Mouse (Mus musculus) v-Abl transformed pro-B cells (cell line): Measurements from ENCODE around the gene Errfi1.

Experiments
- in situ Hi-C, 2 experiments: fragments of 400-800 bp; cut with MboI; formaldehyde crosslinking; loops; one replicate each; pipeline ENCODE4 v1.15.1; 2025; ENCODE audit not compliant: unreplicated experiment in 2 of 2

The Errfi1 gene

DNA sequence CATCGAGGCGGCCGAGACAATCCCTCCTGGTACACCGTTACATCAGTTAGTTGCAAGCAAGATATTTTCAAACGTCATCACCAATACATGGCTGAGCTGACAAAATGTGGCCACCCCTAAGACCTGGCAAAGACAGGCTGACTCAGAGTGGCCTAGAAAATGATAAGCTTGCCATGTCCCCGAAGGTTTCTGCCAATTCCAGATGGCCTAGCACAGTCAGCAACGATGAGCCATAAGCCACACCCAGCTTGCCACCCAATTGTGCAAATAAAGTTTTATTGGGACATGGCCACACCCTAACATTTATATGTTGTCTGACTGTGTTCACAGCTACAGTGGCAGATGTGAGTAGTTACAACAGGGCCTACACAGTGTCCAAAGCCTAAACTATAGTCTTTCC lies 10.5 kb upstream of the Errfi1 start:
- in situ Hi-C loops: no loop called here

DNA sequence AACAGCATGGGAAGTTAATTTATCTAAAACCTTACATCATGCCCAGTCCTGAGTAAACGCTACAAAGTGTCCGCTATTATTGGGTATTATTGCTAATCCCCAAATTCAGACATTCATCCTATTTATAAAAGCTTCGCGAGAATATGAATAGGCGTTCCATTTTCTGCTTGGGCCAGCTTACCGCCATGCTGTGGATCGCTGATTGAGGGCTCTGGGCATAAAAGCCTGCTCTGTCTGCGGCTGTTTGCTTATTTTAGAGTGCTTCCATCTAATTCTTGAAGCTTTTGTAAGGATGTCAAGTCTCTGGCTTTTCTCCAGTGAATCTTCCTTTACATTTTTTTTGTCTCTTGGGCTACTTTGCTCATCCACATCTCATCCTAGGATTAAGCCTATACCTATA lies 7.4 kb upstream of the Errfi1 start:
- in situ Hi-C loops: no loop called here

DNA sequence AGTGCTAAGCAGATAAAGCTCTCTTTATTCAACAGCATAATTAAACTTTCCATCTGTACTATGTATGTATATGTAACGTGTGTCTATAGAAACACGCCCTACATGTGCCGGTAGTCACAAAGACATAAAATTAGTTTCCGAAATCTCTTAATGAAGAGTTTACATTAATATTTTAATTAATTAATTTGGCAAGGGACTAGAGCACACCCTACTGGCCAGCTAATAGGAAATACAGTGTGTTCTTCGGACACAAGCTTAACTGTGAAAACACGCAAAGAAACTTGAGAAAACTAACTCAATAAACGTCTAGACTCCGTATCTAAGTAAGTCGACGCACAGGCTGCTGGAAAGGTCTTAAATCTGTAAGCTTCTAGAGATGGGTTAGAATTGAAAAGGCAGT lies 3.8 kb upstream of the Errfi1 start:
- in situ Hi-C loops: no loop called here

DNA sequence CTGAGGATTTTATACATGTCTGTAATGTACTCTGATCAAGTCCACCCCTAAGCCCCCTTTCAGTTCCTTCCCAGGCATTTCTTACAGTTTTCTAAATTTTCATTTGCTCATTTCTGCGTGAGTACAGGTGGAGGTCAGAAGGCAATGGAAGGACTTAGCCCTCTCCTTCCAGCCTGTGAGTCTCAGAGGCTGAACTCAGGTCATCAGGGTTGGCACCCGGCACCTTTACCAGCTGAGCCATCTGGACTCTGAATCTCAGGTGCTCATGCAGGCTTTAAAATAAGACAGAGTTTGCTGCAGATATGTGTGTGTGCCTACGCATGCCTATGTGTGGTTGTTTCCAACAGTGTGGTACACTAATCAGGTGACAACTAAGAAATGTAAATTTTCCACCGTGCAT lies 2.8 kb upstream of the Errfi1 start:
- in situ Hi-C loops: no loop called here

DNA sequence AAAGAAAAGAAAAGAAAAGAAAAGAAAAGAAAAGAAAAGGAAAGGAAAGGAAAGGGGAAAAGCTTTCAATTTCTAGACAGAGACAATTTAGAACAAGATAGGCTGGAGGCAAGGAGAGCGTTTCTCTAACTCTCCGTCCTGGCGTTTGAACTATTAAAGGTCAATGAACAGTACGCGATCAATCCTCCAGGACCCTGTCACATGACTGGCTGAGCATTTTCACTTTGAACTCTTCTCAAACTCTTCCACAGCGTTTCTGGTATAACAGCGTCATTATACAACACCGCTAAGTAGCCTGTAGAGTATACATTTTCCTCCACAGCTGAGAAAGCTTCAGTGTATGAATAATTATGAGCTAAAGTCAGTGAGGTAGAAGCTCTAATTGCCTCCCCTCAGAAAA lies 1.7 kb upstream of the Errfi1 start:
- in situ Hi-C loops: no loop called here

DNA sequence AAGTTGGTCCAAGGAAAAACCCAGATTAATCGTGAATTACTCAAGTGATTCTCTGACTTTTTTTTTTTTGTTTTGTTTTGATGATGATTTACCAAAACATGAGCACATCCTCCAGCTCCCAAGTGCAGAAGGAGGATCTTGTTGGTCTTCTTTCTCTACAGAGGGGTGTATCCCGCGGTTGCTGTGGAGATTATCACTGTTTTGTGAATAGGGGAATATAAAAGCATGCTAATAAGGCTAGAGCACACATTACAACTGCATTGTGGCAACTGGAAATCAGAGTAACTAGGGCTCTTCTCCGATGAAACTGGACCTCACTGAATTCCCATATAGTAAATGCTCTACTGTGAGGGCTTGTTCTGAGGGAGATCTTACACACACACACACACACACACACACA lies 1.2 kb upstream of the Errfi1 start:
- in situ Hi-C loops: no loop called here

DNA sequence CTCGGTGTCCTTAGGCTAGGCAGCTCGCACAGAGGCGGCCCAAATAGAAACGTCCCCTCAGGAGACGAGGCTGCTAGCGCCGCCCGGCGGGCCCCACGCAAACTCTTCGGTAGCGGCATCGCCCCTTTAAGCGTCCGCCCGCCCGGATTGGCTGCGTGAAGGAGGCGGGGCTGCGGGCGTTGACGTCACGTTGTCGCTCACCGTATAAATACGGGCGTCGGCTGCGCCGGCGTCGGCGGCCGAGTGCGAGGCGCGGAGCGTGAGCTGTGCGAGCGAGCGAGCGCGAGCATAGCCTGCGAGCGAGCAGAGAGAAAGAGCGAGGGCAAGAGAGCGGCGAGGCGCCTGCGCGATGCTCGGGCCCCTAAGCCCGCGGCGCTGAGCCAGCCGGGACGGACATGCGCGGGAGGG lies 1.1 kb downstream of the Errfi1 start:
- in situ Hi-C loops: no loop called here

DNA sequence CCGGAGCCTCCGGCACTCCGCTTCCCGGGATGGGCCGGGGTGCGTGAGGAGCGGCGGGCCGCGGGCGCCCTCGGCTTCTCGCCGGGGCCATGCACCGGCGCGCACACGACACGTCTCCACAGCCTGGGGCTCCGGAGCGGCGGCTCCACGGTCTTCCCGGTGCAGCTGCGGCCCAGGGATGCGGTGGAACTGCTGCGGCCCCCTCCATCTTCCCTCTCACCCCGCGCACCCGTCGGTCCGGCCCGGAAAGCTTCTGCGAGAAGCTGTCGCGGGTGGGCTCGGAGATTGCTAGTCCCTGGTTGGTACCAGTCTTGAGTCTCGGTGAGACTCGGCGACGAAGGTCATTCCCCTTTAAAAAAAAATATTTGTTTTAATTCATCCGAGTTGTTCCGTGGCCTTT lies 1.6 kb downstream of the Errfi1 start:
- in situ Hi-C loops: no loop called here

DNA sequence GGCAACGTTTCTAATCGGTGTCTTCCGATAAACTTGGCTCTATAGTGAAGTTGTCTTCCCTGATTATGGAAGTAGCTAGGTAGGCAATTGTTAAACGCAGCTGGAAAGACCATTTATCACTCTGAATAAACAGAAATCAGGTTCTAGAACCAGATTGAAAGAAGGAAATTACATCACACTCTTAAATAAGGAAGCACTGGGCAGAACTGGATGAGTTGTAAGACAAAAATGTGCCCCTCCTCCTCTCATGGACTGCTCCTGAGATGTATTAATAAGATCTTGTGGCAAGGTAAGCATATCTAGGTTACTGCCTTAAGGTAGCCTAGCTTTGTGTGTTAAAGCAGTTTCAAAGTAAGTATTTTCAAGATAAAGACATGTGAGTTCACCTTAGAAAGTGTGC lies 6.8 kb downstream of the Errfi1 start:
- in situ Hi-C loops: loop anchor here in 1 of 2 experiments (10.0 kb wide), 1 partner anchor 196 kb away; no protein-coding TSS in a partner anchor

DNA sequence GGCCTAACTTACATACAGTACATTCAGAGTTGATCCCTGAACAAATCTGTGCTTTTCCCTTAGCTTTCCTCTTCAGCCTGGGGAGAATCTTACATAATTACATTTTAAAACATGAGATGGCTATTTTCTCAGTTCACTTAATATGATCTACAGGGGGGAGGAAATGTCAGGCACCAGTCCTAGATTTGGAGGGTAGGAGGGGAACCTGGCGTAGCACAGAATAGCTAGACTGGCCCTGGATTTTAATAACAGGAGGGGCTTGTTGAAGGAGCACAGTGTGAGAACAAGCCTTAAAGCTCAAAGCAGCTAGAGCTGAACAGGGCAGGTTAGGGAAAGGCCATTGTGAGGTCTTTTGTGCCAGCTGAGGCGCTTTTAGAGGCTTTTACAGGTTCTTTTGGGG lies 7.4 kb downstream of the Errfi1 start:
- in situ Hi-C loops: loop anchor here in 1 of 2 experiments (10.0 kb wide), 1 partner anchor 196 kb away; no protein-coding TSS in a partner anchor

DNA sequence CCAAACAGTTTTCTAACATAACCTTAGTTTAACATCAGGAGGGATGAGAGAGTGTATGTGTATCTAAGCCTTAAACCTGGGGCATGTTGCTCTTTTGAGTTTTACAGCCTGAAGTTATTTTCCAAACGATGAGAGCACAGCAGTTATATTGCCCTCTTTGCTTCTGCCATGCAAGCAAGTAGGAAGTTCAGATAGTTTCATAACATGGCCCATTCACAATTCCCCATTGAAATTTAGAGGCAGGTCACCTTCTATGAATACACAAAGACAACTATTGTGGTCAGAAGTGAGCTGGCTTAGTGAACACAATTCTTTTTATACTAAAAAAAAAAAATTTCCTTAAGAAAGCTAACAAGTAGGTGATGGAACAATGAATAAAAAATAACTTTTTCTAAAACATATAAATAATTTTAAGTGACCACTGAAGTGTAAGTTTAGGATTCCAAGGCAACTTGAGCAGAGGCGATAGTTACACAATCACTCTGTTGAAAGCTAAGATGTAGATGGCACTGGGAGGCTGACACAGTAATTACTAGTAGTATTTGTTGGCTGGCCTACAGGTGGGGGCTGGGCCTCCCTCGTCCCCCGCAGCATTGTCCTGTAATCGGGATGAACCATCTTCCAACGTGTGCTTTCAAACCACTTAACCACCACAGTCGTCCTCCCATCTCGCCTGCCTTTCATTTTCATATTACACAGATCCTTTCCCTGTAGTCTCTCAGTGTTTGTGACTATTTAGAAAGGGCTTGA lies 9.1 kb downstream of the Errfi1 start:
- in situ Hi-C loops: loop anchor here in 1 of 2 experiments (10.0 kb wide), 1 partner anchor 198 kb away; no protein-coding TSS in a partner anchor

DNA sequence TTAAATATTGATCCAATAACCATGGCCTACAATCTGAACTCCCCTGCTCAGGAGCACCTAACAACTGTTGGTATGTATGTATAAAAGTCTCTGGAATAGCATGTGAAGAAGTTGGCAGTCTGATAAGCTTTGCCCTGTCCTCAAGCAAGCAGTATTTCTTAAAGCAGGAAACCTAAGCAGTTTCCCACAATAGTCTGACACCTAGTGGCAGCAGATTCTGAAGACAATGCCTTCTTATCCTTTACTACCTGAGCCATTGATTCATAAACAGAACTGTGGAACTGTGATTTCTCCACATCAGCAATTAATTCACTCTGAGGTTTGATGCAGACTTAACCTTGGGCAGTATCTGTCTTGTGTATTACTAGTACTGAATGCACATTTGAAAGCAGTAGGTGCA lies 11.7 kb downstream of the Errfi1 start:
- in situ Hi-C loops: loop anchor here in 1 of 2 experiments (10.0 kb wide), 1 partner anchor 201 kb away; no protein-coding TSS in a partner anchor

DNA sequence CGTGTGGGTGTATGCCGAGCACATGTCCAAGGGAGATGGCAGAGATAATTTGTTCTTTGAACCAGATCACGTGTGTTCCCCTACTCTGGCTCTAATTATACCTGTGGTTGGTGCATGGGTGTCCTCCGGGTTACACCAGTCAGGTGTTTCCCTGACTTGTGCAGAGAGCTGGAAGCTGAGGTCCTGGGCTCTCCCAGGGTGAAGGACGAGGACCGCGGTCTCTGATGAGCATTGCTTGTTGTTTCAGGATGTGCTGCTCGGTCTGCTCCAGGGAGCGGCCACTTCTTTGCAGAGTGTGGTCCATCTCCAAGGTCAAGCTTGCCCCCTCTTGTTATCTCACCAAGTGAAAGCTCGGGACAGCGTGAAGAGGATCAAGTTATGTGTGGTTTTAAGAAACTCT lies 12.3 kb downstream of the Errfi1 start:
- in situ Hi-C loops: loop anchor here in 1 of 2 experiments (10.0 kb wide), 1 partner anchor 201 kb away; no protein-coding TSS in a partner anchor

DNA sequence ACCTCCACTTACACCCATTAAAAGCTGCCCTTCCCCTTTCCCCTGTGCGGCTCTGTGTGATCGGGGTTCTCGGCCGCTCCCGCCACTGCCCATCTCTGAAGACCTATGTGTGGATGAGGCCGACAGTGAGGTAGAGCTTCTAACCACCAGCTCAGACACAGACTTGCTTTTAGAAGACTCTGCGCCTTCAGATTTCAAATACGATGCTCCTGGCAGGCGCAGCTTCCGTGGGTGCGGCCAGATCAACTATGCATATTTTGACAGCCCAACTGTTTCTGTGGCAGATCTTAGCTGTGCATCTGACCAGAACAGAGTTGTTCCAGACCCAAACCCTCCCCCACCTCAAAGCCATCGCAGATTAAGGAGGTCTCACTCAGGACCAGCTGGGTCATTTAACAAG lies 12.8 kb downstream of the Errfi1 start:
- in situ Hi-C loops: loop anchor here in 1 of 2 experiments (10.0 kb wide), 1 partner anchor 202 kb away; no protein-coding TSS in a partner anchor

DNA sequence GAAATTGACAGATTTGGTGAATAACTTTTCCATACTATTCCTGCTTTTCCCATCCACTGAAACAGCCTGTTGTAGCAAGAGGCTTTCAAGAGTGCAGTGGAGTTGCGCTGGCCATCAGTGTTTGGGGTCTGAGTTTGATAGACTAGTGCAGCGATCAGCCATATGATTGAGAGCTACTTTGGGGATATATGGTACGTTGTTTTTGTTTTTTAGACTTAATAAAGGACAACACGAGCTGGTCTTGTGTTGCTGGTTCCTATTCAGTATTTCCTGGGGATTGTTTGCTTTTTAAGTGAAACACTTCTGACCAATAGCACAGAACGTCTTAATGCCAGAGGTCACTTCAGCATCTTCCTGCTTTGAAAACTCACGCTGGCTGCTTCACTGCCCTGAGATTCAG lies 14.4 kb downstream of the Errfi1 start:
- in situ Hi-C loops: loop anchor here in 1 of 2 experiments (10.0 kb wide), 1 partner anchor 203 kb away; no protein-coding TSS in a partner anchor

DNA sequence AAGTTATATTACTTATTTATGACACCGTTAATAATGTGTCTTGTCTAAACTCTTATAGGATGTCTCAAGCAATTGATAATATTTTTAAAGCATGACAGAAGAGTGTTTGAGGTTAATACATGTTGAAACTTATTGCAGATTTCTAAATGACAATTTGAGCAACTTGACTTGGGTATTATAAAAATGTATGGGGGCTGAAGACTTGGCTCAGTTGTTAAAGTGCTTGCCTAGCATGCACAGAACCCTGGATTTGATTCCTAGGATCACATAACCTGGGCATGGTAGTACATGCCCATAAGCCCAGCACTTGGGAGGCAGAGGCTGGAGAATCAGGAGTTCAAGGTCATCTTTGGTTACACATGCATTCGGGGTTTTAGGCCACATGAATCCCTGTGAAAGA lies 15.1 kb downstream of the Errfi1 start:
- in situ Hi-C loops: loop anchor here in 1 of 2 experiments (10.0 kb wide), 1 partner anchor 204 kb away; no protein-coding TSS in a partner anchor

DNA sequence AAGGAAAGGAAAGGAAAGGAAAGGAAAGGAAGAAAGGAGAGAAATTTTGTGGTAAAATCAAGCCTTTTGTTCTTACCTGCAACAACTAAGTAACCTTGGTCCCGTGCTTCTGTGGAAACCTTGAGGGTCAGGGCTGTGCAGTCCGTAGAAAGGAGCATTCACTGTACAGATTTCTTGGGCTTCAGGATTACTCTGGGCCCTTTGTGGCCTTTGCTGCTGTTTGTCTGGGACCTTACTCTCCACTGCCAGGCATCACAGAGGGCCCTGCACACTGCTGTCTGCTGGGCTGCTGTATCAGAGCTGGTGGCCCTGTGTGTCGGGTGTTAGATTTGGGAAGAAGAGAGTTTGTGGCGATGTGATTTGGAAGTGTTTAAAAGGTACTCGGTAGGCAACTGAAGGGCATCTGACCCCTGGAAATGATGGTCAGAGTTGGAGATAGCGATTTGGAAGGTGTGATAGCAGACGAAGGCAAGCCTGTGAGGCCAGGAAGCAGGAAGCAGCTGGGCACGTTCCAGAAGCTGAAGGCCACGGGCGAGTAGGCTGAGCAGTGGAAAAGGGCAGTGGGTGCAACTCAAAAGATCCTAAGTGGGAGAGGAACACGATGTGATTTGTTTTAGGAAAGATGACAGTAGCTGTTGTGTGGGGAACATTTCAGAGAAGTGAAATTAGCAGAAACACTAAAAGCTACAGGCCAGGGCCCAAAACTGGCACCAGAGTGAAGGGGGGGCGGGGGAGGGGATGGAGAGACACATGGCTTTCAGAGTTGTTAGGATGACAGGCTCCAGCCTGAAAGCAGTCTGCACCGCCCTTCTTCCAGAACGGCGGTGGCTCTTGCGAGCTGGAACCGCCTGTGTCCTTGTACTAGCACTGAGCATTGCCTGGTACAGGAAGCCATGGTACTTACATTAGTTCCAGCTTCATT lies 15.8 kb downstream of the Errfi1 start:
- in situ Hi-C loops: loop anchor here in 1 of 2 experiments (10.0 kb wide), 1 partner anchor 205 kb away; no protein-coding TSS in a partner anchor

DNA sequence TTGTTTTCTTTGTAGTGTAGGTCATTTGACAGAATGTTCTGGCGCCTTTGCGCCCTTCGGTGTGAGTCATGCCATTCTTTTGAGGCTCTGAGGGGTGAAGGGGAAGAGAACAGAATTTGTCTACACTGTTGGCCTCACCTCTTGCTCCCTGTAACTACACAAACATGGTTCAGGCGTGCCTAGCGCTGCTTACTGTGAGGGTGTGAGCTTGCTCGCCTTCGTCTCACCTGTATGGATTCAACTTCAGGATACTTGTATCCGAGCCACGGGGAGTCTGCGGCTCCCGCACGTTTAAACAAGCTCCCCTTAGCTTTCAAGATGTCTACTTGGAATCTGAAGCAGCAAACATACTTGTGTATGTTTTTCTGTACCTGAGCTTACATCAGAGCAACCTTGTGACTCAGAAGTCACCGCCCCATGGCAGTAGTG lies 17.3 kb downstream of the Errfi1 start:
- in situ Hi-C loops: no loop called here

DNA sequence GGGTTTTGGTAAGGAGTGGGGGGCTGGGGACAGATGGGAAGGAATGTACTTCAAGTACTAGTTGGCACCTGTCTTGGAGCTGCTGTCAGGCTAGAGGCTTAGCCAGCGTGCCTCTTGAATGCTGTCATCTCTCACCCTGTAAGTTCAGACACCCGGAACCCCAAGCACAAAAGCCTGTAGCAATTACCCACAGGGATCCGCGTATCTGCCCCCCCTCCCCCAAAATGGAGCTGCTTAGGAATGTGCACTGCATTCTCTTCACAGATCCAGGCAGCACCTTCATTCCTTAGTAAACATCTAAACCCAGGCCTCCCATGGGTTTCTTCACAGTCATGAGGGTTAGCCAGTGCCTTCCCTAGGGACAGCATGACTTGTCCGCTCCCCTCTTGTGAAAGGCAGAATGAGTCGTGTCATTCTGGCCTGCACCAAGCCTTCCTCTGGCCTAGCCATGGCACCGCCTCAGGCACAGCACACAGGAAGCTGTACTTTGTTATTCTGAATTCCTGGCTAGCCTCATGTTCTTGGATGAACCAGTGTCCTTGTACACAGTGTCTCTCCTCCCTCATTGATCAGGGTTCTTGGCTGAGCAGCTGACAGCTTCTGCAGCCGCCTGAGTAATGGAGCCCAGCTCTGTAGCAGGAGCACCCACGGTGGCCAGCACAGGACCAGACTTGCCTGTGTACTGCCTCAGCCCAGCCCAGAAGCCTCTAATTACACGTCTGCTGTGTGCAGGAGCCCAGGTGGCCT lies 17.8 kb downstream of the Errfi1 start:
- in situ Hi-C loops: no loop called here

DNA sequence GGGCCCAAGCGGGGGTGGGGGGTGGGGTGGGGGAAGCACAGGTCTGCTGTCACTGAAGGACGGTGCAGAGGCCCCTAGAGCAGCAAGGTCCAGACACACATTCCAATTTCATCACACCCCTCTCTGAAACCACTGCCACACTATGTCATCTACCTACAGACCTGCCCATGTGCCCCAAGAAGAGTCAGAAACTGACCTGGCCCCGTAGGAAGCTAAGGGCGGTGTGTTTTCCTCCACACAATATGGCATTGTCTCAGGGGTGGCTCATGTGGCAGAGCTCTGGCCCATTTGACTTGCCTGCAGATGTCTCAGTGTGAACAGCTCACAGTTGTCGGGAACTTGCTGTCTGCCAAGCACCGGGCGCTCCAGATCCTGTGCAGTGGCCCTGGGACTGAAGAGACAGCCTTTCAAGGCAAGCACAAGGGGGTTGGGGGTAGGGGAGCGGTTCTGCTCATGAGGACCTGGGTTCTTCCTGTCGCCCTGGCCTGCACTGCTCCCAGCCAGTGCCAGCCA lies 18.5 kb downstream of the Errfi1 start:
- in situ Hi-C loops: no loop called here
